Mouse (Mus musculus) urinary bladder, adult 2 months (tissue): ENCODE measurements around the gene Camkmt. TPM values are rescaled to one million over a fixed set of nuclear protein-coding genes. Genes with fewer than 3 reads are reported as not detected.

ENCODE experiments used
- DNase-seq: peaks from one replicate; pipeline ENCODE4 v3.0.0; 2022; ENCODE audit warnings: low spot score
- polyA plus RNA-seq: library from polyadenylated mRNA; depleted of rRNA; stranded (reverse); fragments of >200 nt; gene quantifications from 2 replicates; pipeline ENCODE4 v1.2.3, GENCODE M21; 2012

Camkmt gene
- polyA plus RNA-seq, 1 experiment = 2.7 TPM

DNA sequence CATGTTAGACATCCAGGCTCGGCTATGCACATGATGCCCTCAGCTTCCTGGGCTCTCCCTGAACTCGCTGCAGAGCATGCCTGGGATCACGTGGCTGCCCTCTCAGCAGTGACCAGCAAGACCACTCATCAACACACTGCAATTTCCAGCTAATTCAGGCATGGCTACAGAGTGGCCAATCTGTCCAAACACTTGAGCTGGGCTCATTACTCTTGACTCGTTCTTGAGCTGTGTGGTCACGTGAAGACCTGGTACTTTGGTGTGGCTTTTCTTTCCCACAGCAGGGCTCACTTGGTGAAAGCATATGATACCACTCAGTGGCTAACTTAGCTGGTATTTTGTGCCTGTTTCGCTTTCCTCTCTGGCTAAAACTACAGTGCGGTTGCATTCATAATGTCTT, 282.2 kb downstream of the Camkmt start:
- DNase-seq = no peak

GRCm38 (mm10) chr17:85374100-85374833, 283.9 kb downstream of the Camkmt start:
- DNase-seq = no peak

- no peak for DNase-seq
Observed at GRCm38 (mm10) chr17:85374834-85375176, 284.5 kb downstream of the Camkmt start.

GRCm38 (mm10) chr17:85375523-85375922, 285.2 kb downstream of the Camkmt start:
- DNase-seq = no peak

DNA sequence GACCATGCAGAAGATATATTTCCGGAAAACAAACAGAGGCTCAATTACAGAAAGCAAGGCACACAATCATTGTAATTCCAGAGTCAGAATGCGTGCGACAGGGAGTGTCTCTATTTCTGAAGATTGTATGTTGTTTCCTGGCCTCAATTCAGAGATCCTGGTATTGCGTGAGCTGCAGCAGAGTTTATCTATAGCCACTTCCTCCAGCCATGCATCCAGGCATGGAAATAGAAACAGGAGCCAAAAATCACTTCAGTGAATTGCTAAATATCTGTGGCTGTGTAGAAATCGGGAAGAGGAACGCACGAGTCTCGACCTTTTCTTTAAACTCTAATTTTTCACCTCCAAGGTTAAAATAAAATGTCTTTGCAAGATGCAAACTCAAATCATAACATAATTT, 287.1 kb downstream of the Camkmt start:
- no peak for DNase-seq

DNA sequence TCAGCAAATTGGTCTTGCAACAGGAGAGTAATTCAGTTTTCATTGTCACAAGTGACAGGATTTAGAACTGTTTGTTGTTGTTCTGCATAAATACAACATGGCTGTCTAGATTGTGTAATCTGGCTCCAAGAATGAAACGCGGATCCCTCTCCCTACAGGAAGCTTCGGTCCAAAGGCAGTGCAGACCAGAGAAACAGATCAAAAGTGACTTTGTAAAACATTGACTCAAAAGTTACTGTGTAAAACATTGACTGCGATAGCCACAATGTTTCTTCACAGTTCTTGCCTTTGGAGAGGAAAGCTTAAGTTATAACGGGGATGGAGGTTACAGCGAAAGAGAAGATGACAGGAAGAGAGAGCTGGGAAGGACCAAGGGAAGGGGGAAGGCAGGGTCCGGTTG, 288.7 kb downstream of the Camkmt start:
- DNase-seq = no peak

GRCm38 (mm10) chr17:85381578-85382223, 291.3 kb downstream of the Camkmt start:
- DNase-seq = no peak

DNA sequence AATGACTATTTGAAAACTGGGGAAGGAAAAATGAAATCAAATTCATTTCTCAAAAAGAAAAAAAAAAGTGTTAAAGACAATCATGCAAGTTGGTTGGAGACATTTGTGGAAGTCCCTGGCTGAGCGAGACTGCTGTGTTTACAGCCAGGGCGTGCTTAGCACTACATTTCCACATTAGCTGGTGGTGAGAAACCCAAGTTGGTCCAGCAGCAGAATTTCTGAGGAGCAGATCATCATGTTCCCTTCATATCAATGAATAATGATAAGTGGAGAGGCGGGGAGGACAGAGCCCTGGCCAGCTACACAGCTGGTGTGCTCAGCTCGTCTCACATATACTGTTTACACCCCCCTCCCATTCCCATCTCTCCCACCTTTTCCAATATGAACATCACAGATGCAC, 292.0 kb downstream of the Camkmt start:
- DNase-seq = no peak

GRCm38 (mm10) chr17:85382906-85383305, 292.6 kb downstream of the Camkmt start:
- DNase-seq = no peak

DNA sequence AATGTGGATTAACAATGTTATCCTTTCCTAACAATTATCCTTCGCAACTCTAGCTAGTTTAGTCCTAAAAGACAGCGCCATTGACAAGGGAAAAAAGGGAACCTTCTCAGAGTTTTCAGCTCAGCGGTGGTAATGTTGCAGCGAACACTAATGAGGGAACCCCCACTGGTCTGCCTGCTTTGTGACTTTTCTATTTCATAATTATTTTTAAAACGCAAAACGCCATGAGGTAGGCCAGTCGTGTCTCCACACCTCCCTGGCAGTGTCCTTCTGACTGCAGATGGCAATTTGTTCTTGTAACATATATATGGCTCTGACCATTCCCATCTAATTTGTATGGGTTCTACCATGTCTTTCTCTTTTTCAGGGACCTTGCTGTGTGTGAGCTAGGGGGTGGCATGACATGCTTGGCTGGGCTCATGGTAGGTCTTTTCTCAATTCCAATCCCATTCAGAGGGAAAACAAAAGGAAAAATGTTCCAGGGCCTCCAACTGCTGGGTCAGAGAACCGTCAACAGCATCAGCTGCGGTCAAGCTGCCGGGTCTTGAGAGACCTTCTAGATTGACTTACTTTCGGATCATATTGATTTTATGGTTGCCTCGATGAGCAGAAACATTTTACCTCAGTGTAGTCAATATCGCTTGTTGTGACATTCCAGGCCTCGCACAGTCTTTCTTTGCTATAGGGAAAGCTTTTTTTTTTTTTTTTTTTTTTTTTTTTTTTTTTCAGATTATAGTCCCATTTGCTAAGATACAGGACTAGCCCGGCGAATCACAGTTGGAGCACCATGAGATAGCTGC, 302.9 kb downstream of the Camkmt start:
- DNase-seq = no peak

- DNase-seq = no peak
Observed at GRCm38 (mm10) chr17:85393891-85394321, 303.6 kb downstream of the Camkmt start.

DNA sequence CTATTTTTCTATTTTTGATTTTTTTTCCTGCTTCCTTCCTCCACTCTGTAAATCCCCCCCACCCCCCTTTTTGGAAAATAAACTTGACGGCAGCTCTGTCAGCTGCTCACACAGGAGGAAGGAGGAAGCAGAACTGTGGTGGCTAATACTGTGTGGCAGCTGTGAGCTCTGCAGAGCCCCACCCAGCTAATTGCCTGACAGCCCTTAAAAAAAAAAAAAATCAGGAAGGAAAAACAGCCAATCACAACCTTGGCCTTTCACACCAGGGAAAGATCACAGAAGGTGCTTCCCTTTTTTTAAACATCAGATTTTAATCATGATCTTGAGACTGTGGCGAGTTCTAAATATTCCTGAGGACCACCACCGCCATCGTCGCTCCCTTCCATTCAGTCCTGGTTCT, 305.1 kb downstream of the Camkmt start:
- DNase-seq = no peak

DNA sequence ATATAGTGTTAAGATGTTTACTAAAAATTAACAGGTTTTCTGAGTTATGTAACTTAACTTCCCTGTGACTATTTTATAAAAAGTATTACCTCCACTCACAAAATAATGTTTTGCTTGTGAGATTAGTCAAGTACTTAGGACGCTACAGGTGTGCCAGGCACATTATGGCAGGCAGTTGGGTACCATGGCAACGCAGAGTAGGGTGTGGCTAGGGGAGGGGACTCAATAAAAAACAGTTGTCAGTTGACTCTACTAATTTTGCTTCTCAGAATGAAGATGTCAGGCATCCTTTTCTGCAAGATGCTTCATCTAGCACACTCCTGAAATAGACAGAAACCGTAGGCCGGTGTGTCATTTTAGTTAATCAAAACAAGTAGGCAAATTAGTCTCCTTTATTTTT, 310.4 kb downstream of the Camkmt start:
- DNase-seq = no peak

DNA sequence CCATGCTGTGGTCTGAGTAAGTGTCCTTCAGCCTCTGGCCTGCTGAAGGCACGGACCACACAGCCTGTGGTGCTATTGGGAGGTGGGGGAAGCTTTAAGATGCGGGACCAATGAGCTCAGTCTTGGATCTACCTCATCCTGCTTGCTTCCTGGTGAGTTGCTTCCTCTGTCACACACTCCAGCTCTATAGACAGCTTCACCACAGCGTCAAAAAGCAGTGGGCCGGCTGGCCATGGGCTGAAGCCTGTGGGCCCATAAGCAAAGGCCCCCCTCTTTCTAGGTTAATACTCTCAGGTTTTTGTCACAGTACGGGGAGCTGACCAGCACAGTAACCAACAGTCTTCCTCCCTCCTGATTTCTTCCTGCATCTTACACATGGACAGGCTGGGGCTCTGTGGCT, 314.8 kb downstream of the Camkmt start:
- DNase-seq = no peak

- DNase-seq = no peak
Observed at GRCm38 (mm10) chr17:85406195-85406594, 315.8 kb downstream of the Camkmt start.

- DNase-seq = no peak
Observed at GRCm38 (mm10) chr17:85428831-85429230, 338.5 kb downstream of the Camkmt start.

GRCm38 (mm10) chr17:85432923-85433322, 342.6 kb downstream of the Camkmt start:
- DNase-seq = no peak

DNA sequence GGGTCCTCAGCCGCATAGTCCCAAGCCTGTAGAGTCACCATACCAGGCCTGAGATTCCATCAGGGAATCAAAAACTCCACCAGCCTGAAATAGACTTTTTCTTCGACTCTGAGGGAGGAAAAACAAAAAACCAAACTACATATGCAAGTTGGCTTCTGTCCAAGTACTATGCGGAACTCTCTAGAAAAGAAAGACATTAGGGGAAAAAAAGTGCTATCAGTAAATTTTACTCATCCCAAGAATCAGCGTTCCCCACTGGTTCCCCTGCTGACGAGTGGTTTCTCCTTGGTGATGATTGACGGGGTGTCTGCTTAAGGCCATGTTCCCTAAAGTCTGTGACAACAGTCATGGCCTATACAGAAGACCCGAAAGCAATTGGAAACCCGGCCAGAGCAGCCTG, 352.7 kb downstream of the Camkmt start:
- no peak for DNase-seq

DNA sequence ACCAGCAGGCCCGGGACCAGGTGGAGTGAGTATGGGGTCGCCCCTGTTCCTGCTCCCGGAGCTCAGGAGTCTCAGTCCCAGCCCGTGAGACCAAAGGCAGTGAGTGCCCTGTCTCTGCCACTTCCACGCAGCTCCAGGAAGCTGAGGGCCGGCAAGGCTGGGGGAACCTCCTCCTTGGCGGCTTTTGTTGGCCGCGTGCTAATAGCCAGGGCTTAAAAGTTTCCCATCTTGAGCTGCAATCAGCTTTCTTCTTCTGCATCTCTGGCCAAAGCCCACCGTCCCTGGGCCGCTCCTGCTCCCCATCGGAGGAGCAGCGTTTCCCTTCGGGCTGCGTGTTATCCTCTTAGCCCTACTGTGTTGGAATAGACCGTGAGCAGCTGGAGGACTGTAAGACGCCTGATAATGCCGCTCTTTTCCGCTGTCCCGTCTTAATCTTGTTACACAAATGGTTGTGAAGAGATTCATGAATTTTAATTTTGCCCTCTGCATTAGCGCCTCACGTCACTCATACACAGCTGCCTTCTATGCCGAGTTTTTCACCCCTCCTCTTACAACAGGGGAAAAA, 364.1 kb downstream of the Camkmt start:
- no peak for DNase-seq

DNA sequence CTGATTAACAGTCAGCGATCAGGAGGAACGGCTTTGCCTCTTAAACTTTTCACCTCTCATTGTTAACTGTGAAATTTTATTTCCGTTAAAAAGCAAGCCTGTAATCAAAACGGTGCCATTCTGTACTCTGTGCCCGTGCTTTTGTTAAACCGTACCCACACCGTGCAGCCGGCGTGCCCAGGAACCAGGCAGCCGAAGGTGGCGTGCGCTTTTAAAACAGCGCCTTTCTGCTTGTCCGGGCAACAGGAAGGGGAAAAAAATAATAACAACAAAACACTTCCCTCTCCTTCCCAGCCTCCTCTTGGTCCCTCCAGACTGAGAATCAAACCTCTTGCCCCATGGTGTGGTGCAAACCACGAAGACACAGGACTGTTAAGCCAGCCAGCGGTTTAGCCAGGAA, 364.7 kb downstream of the Camkmt start:
- no peak for DNase-seq

GRCm38 (mm10) chr17:85458075-85458474, 367.7 kb downstream of the Camkmt start:
- DNase-seq = no peak

- no peak for DNase-seq
Observed at GRCm38 (mm10) chr17:85458589-85458988, 368.2 kb downstream of the Camkmt start.

- no peak for DNase-seq
Observed at GRCm38 (mm10) chr17:85461577-85461976, 371.2 kb downstream of the Camkmt start.
